Mouse (Mus musculus): Measurements from ENCODE around the gene Foxp3.
A peak's percentile ranks its signal among the peaks of the same experiment; 100 is the strongest.

The Foxp3 gene

GRCm38 (mm10) chrX:7610536-7611258, 37.3 kb downstream of the Foxp3 start:
- peak; percentile 4 for DNase-seq (ENCODE audit: extremely low spot score)

GRCm38 (mm10) chrX:7617889-7618551, 44.6 kb downstream of the Foxp3 start:
- DNase-seq (ENCODE audit: extremely low spot score) = no peak

GRCm38 (mm10) chrX:7632560-7632959, 59.1 kb downstream of the Foxp3 start:
- no peak for DNase-seq (ENCODE audit: extremely low spot score)

GRCm38 (mm10) chrX:7635101-7635500, 61.7 kb downstream of the Foxp3 start:
- no peak for DNase-seq (ENCODE audit: extremely low spot score)

GRCm38 (mm10) chrX:7638401-7639091, 65.1 kb downstream of the Foxp3 start, which contains the start of gene Syp:
Syp (plus strand) TSS chrX:7638471.
- DNase-seq (ENCODE audit: extremely low spot score) = peak; percentile 89

- DNase-seq (ENCODE audit: extremely low spot score) = no peak
Observed at GRCm38 (mm10) chrX:7639536-7640325, 66.3 kb downstream of the Foxp3 start.

- DNase-seq (ENCODE audit: extremely low spot score) = no peak
Observed at GRCm38 (mm10) chrX:7640785-7641184, 67.3 kb downstream of the Foxp3 start.
